Mouse (Mus musculus): ENCODE measurements around the gene Foxa2. TPM values are rescaled to one million over a fixed set of nuclear protein-coding genes. Genes with fewer than 3 reads are reported as not detected.

The Foxa2 gene
- polyA plus RNA-seq, 1 experiment from 2014 or later = 1.9 TPM

DNA sequence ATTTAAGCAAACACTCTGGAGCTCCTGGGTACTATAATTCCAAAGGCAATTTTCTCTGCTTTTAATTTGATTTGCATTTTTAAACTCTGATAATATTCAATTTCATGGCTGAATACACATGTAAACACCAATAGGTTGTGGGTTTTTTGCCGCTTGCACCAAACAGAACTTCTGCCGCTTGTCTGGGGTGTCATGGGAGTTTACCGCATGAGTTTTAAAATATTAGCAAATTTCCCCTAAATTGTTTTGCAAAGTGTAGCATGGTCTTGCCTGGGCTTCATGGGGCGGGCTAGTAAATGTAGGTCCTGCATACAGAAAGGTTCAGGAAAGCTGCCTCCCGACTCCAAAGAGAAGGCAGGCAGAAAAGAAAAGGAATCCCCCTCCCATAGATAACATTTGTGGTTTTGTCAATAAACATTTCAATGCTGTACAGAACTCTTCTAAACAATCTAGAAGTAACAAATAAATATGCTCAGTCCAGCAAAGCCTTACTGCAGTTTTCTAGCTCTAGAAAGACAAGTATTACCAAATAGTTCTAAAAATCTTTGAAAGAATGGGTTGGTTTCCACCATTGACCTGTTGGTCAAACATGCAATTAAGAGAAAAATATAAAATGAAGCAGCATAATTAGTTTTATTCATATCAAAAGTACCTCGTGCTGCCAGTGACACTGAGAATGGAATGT is 15.6 kb downstream of the Foxa2 start:
- DNase-seq (ENCODE audit: low spot score) (peak; percentile 14), ATAC-seq (replicated peaks; ENCODE audit: insufficient number of reproducible peaks, low FRiP score, low TSS enrichment, low read depth) (no peak)
- WGBS = 2% methylated on average over 6 of the region's 6 CpGs
- Histone ChIP-seq H3K27me3 (ENCODE audit: control insufficient read depth, insufficient read depth, low read length) (peaks cover 72% of the 10 kb centered on the region), H3K9me3 (replicated peaks; ENCODE audit: control insufficient read depth, low read length) (no peaks in the 10 kb centered on the region), H3K4me3 (ENCODE audit: low read depth, low read length) (no peak overlapping the region), H3K9ac (replicated peaks; ENCODE audit: low read length) (no peak overlapping the region), H3K4me2 (ENCODE audit: low read depth, low read length) (no peak overlapping the region), H3K4me1 (ENCODE audit: control insufficient read depth, insufficient read depth, low read length) (no peaks in the 10 kb centered on the region), H3K36me3 (replicated peaks; ENCODE audit: control insufficient read depth, insufficient read depth, low read depth, low read length) (no peaks in the 10 kb centered on the region), H3K27ac (replicated peaks; ENCODE audit: low read depth, low read length) (no peak overlapping the region)

DNA sequence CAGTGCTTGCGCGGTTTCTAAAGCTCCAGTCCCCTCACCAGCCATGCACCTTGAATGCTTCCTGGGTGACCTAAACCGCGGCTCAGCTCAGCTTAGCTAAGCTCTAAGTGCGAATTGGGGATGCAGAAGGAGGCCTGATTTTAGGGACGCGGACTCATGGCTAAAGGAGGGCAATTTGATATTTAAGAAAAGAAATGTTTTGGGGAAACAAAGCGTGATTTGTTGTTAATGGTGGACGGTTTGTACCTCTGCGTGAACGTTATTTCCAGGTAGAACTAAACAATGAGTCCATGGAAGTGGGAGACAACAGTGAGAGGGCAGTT is 16.2 kb downstream of the Foxa2 start:
- DNase-seq (ENCODE audit: low spot score) (no peak), ATAC-seq (replicated peaks; ENCODE audit: insufficient number of reproducible peaks, low FRiP score, low TSS enrichment, low read depth) (no peak)
- no peaks in the 10 kb centered on the region for H3K4me1 ChIP-seq (ENCODE audit: control insufficient read depth, insufficient read depth, low read length)
- no peaks in the 10 kb centered on the region for H3K9me3 ChIP-seq (replicated peaks; ENCODE audit: control insufficient read depth, low read length)
- H3K36me3 ChIP-seq (replicated peaks; ENCODE audit: control insufficient read depth, insufficient read depth, low read depth, low read length) = no peaks in the 10 kb centered on the region
- H3K4me2 ChIP-seq (ENCODE audit: low read depth, low read length) = no peak overlapping the region
- H3K9ac ChIP-seq (replicated peaks; ENCODE audit: low read length) = no peak overlapping the region
- H3K27ac ChIP-seq (replicated peaks; ENCODE audit: low read depth, low read length) = no peak overlapping the region
- WGBS = under 1% methylated on average over 11 of the region's 11 CpGs
- H3K27me3 ChIP-seq (ENCODE audit: control insufficient read depth, insufficient read depth, low read length) = peaks cover 72% of the 10 kb centered on the region
- no peak overlapping the region for H3K4me3 ChIP-seq (ENCODE audit: low read depth, low read length)

DNA sequence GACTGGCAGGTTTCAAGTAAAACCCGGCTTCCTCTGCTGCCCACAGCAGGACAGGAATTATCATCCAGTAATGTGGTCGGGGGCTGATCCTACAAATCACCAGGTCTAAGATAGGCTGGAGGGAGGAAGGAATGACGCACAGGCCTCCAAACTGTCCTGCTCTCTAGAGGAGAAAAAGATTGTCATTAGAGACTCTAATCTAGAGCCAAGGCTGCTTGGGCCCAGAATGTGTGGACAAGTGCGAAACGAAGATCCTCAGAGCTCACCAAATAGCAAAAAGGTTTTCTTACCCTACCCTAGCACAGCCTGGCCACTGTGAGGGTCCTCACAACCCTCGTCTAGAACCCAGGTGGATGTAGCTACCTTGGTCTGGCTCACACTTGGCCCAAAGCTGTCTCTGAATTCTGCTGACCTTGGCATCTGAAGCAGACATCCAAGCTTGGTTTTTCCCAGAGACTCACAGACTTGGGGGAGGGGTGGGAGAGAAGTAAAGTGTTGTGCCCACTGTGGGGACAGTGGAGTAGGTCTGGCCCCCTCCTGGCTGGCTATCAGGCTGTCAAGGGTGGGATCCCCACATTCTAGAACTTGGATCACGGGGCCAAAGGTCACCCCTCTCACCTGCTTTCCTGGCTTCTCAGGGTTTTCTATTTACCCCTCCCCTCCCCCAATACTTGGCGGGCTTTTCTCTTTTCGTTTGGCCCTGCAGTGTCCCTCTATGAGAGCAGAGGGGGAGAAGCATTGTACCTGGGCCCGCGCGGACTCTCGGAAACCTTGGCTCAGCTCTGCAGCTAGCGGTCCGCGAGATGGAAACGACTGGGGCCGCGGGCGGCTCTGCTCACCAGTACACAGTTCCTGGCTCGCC is 16.8 kb downstream of the Foxa2 start:
- Histone ChIP-seq H3K27me3 (ENCODE audit: control insufficient read depth, insufficient read depth, low read length) (peaks cover 71% of the 10 kb centered on the region), H3K4me1 (ENCODE audit: control insufficient read depth, insufficient read depth, low read length) (no peaks in the 10 kb centered on the region), H3K27ac (replicated peaks; ENCODE audit: low read depth, low read length) (no peak overlapping the region), H3K9me3 (replicated peaks; ENCODE audit: control insufficient read depth, low read length) (no peaks in the 10 kb centered on the region), H3K4me2 (ENCODE audit: low read depth, low read length) (no peak overlapping the region), H3K36me3 (replicated peaks; ENCODE audit: control insufficient read depth, insufficient read depth, low read depth, low read length) (no peaks in the 10 kb centered on the region), H3K4me3 (ENCODE audit: low read depth, low read length) (no peak overlapping the region), H3K9ac (replicated peaks; ENCODE audit: low read length) (no peak overlapping the region)
- WGBS = 3% methylated on average over 21 of the region's 21 CpGs
- peak; percentile 29 for DNase-seq (ENCODE audit: low spot score)
- ATAC-seq (replicated peaks; ENCODE audit: insufficient number of reproducible peaks, low FRiP score, low TSS enrichment, low read depth) = no peak

DNA sequence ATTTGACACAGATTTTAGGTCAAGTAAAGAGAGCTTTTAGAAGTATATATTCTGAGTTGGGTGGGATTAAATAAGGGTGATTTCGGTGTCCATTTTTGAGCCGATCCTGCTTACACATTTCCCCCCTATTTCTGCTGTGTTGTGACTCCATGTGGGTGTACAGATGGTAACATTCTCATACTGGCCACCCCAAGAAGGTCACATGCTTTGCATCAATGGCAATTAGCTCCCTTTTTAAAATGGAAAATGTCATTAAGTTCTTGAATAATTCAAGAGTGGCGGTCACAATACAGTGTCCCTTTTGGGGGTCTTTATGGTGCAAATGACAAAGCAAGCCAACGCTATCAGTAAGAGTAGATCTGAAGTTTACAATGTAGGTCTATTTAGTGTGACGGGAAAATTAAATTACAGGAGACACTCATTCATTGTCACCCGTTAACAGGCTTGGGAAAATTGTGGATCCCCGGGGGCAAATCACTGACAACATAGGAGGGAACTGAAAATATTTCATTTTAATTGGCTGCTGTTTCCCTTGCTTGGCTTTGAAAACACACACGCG is 17.6 kb downstream of the Foxa2 start:
- peaks cover 70% of the 10 kb centered on the region for H3K27me3 ChIP-seq (ENCODE audit: control insufficient read depth, insufficient read depth, low read length)
- ATAC-seq (replicated peaks; ENCODE audit: insufficient number of reproducible peaks, low FRiP score, low TSS enrichment, low read depth) = no peak
- no peaks in the 10 kb centered on the region for H3K9me3 ChIP-seq (replicated peaks; ENCODE audit: control insufficient read depth, low read length)
- H3K4me3 ChIP-seq (ENCODE audit: low read depth, low read length) = no peak overlapping the region
- peak; percentile 3 for DNase-seq (ENCODE audit: low spot score)
- H3K4me2 ChIP-seq (ENCODE audit: low read depth, low read length) = no peak overlapping the region
- H3K27ac ChIP-seq (replicated peaks; ENCODE audit: low read depth, low read length) = no peak overlapping the region
- H3K36me3 ChIP-seq (replicated peaks; ENCODE audit: control insufficient read depth, insufficient read depth, low read depth, low read length) = no peaks in the 10 kb centered on the region
- H3K9ac ChIP-seq (replicated peaks; ENCODE audit: low read length) = no peak overlapping the region
- 11% methylated on average over 9 of the region's 9 CpGs for WGBS
- H3K4me1 ChIP-seq (ENCODE audit: control insufficient read depth, insufficient read depth, low read length) = no peaks in the 10 kb centered on the region

DNA sequence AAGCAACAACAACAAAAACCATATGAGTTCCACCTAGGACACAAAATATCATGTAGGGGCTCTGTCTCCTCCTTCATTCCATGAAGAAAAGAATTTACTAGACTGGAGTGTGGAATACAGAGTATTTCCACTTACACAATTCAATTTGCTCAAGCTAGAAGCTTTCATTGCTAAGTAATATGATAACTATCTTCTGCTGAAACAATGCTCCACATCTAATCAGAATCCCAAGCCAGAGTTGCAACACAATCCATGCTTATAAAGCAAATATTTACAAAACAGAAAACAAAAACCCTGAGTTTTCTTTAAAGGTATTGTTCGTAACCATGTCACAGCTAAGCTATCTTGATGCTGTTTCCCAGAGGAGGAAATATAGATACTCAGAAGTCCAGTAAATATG is 20.4 kb downstream of the Foxa2 start:
- Histone ChIP-seq H3K9me3 (replicated peaks; ENCODE audit: control insufficient read depth, low read length) (no peaks in the 10 kb centered on the region), H3K4me1 (ENCODE audit: control insufficient read depth, insufficient read depth, low read length) (no peaks in the 10 kb centered on the region), H3K27ac (replicated peaks; ENCODE audit: low read depth, low read length) (no peak overlapping the region), H3K9ac (replicated peaks; ENCODE audit: low read length) (no peak overlapping the region), H3K27me3 (ENCODE audit: control insufficient read depth, insufficient read depth, low read length) (peaks cover 72% of the 10 kb centered on the region), H3K36me3 (replicated peaks; ENCODE audit: control insufficient read depth, insufficient read depth, low read depth, low read length) (no peaks in the 10 kb centered on the region), H3K4me2 (ENCODE audit: low read depth, low read length) (no peak overlapping the region), H3K4me3 (ENCODE audit: low read depth, low read length) (no peak overlapping the region)
- DNase-seq (ENCODE audit: low spot score) (no peak), ATAC-seq (replicated peaks; ENCODE audit: insufficient number of reproducible peaks, low FRiP score, low TSS enrichment, low read depth) (no peak)
- WGBS = 81% methylated on average over 1 of the region's 1 CpGs

DNA sequence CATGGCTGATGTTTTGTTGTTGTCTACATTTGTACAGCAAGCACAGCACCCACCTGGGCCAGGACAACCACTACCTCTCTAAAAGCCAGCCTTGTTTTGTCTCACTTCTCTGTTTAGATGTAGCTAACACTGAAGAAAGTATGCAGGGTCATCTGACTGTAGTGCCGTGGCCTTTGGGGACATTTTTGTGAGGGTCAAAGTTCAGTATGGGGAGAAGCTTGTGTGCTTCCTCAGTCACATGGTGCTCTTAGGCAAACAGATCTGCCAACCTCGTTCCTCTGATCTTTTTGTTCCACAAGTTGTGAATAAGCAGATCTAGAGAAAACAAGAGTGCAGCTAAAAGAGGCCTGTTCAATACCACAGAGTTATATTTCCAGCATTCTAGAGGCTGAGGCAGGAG is 21.3 kb downstream of the Foxa2 start:
- WGBS = 14% methylated on average over 2 of the region's 2 CpGs
- DNase-seq (ENCODE audit: low spot score) = no peak

DNA sequence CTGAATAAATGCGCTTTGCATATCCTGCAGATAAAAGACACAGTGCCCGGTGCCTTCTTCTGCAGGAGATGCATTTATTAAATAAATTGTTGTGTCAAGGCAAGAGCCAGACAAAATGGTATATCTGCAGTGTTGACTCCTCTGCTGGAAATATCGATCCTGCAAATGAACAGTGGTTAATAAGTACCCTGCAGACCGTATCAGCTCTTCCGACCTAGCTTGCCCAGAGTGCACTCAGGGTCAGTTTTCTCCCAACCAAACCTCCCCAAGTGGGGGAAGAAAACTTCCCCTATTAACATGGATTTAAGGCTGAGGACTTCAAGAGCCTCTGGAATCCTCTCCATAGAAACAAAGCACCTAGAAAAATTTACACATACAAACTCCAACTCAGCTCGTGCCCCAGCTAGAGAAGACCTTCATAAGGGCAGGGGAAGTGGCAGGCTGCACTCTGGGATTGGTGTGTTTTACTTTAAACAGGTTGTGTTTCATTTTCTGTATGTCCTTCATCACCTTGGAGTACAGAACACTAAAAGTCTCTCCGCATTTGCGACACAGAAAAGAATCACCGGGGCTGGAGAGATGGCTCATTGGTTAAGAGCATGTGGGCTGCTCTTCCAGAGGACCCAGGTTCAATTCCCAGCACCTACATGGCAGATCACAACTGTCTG is 22.4 kb downstream of the Foxa2 start:
- WGBS = 63% methylated on average over 9 of the region's 9 CpGs
- Histone ChIP-seq H3K4me2 (ENCODE audit: low read depth, low read length) (no peak overlapping the region), H3K4me3 (ENCODE audit: low read depth, low read length) (no peak overlapping the region), H3K27me3 (ENCODE audit: control insufficient read depth, insufficient read depth, low read length) (peaks cover 59% of the 10 kb centered on the region), H3K27ac (replicated peaks; ENCODE audit: low read depth, low read length) (no peak overlapping the region), H3K9me3 (replicated peaks; ENCODE audit: control insufficient read depth, low read length) (no peaks in the 10 kb centered on the region), H3K4me1 (ENCODE audit: control insufficient read depth, insufficient read depth, low read length) (no peaks in the 10 kb centered on the region), H3K9ac (replicated peaks; ENCODE audit: low read length) (no peak overlapping the region), H3K36me3 (replicated peaks; ENCODE audit: control insufficient read depth, insufficient read depth, low read depth, low read length) (no peaks in the 10 kb centered on the region)
- ATAC-seq (replicated peaks; ENCODE audit: insufficient number of reproducible peaks, low FRiP score, low TSS enrichment, low read depth) (no peak), DNase-seq (ENCODE audit: low spot score) (no peak)

More for the DNA sequence above, 21.3 kb downstream of the Foxa2 start:
- Histone ChIP-seq H3K9me3 (replicated peaks; ENCODE audit: control insufficient read depth, low read length) (no peaks in the 10 kb centered on the region), H3K9ac (replicated peaks; ENCODE audit: low read length) (no peak overlapping the region), H3K4me1 (ENCODE audit: control insufficient read depth, insufficient read depth, low read length) (no peaks in the 10 kb centered on the region), H3K4me3 (ENCODE audit: low read depth, low read length) (no peak overlapping the region), H3K27ac (replicated peaks; ENCODE audit: low read depth, low read length) (no peak overlapping the region), H3K27me3 (ENCODE audit: control insufficient read depth, insufficient read depth, low read length) (peaks cover 69% of the 10 kb centered on the region), H3K4me2 (ENCODE audit: low read depth, low read length) (no peak overlapping the region), H3K36me3 (replicated peaks; ENCODE audit: control insufficient read depth, insufficient read depth, low read depth, low read length) (no peaks in the 10 kb centered on the region)
- no peak for ATAC-seq (replicated peaks; ENCODE audit: insufficient number of reproducible peaks, low FRiP score, low TSS enrichment, low read depth)

All from embryonic facial prominence, embryonic 11.5 days (tissue).